Mouse (Mus musculus): ENCODE data around the gene Adamts4. TPM values are rescaled to one million over a fixed set of nuclear protein-coding genes. Genes with fewer than 3 reads are reported as not detected.

The Adamts4 gene
- polyA plus RNA-seq, 1 experiment from 2014 or later, result 7.5 TPM

GRCm38 (mm10) chr1:171275144-171275734 lies 25.0 kb downstream of the Adamts4 start:
- Histone ChIP-seq H3K4me2 (no peak overlapping the region), H3K9me3 (ENCODE audit: low read depth, low read length) (no peaks in the 10 kb centered on the region), H3K27ac (ENCODE audit: low read depth) (no peak overlapping the region), H3K36me3 (ENCODE audit: insufficient read depth) (peaks cover 68% of the 10 kb centered on the region), H3K4me3 (ENCODE audit: low read depth, low read length) (no peak overlapping the region), H3K4me1 (ENCODE audit: insufficient read depth) (no peaks in the 10 kb centered on the region; the same call in 1 of the 2 replicates), H3K27me3 (ENCODE audit: insufficient read depth, low read length) (no peaks in the 10 kb centered on the region), H3K9ac (no peak overlapping the region)
- no peak for TF ChIP-seq CTCF (IDR thresholded peaks at IDR 0.05; ENCODE audit: low read depth)
- WGBS, result 73% methylated on average over 11 of the region's 11 CpGs
- DNase-seq (no peak), ATAC-seq (ENCODE audit: insufficient read depth) (no peak)

- no peak overlapping the region for H3K27ac ChIP-seq (ENCODE audit: low read depth)
- H3K4me1 ChIP-seq (ENCODE audit: insufficient read depth), result no peaks in the 10 kb centered on the region; the same call in 1 of the 2 replicates
- TF ChIP-seq CTCF (IDR thresholded peaks at IDR 0.05; ENCODE audit: low read depth), result no peak
- ATAC-seq (ENCODE audit: insufficient read depth) (no peak), DNase-seq (no peak)
- H3K36me3 ChIP-seq (ENCODE audit: insufficient read depth), result peaks cover 68% of the 10 kb centered on the region
- no peaks in the 10 kb centered on the region for H3K9me3 ChIP-seq (ENCODE audit: low read depth, low read length)
- no peak overlapping the region for H3K4me3 ChIP-seq (ENCODE audit: low read depth, low read length)
- no peak overlapping the region for H3K9ac ChIP-seq
- H3K27me3 ChIP-seq (ENCODE audit: insufficient read depth, low read length), result no peaks in the 10 kb centered on the region
- 89% methylated on average over 14 of the region's 14 CpGs for WGBS
- no peak overlapping the region for H3K4me2 ChIP-seq
Observed at GRCm38 (mm10) chr1:171276110-171276748, 26.0 kb downstream of the Adamts4 start.

GRCm38 (mm10) chr1:171277736-171278135 lies 27.5 kb downstream of the Adamts4 start:
- H3K36me3 ChIP-seq (ENCODE audit: insufficient read depth), result peaks cover 67% of the 10 kb centered on the region
- ATAC-seq (ENCODE audit: insufficient read depth), result no peak

GRCm38 (mm10) chr1:171278436-171278835 lies 28.2 kb downstream of the Adamts4 start:
- no peaks in the 10 kb centered on the region for H3K4me1 ChIP-seq (ENCODE audit: insufficient read depth)
- no peaks in the 10 kb centered on the region for H3K27me3 ChIP-seq (ENCODE audit: insufficient read depth, low read length)
- ATAC-seq (ENCODE audit: insufficient read depth), result no peak
- no peaks in the 10 kb centered on the region for H3K9me3 ChIP-seq (ENCODE audit: low read depth, low read length)
- no peak for DNase-seq
- 89% methylated on average over 8 of the region's 8 CpGs for WGBS
- H3K4me2 ChIP-seq, result no peak overlapping the region
- H3K36me3 ChIP-seq (ENCODE audit: insufficient read depth), result peaks cover 67% of the 10 kb centered on the region
- no peak overlapping the region for H3K27ac ChIP-seq (ENCODE audit: low read depth)
- H3K9ac ChIP-seq, result no peak overlapping the region
- TF ChIP-seq CTCF (IDR thresholded peaks at IDR 0.05; ENCODE audit: low read depth), result no peak
- no peak overlapping the region for H3K4me3 ChIP-seq (ENCODE audit: low read depth, low read length)

More at GRCm38 (mm10) chr1:171277736-171278135, 27.5 kb downstream of the Adamts4 start:
- Histone ChIP-seq H3K4me3 (ENCODE audit: low read depth, low read length) (no peak overlapping the region), H3K4me2 (no peak overlapping the region), H3K9ac (no peak overlapping the region), H3K27me3 (ENCODE audit: insufficient read depth, low read length) (no peaks in the 10 kb centered on the region), H3K9me3 (ENCODE audit: low read depth, low read length) (no peaks in the 10 kb centered on the region), H3K4me1 (ENCODE audit: insufficient read depth) (no peaks in the 10 kb centered on the region), H3K27ac (ENCODE audit: low read depth) (no peak overlapping the region)
- TF ChIP-seq CTCF (IDR thresholded peaks at IDR 0.05; ENCODE audit: low read depth), result no peak
- no peak for DNase-seq
- WGBS, result 80% methylated on average over 10 of the region's 10 CpGs

GRCm38 (mm10) chr1:171279012-171279705 lies 28.9 kb downstream of the Adamts4 start:
- ATAC-seq (ENCODE audit: insufficient read depth) (no peak), DNase-seq (no peak)
- peak overlapping the region; percentile 76 for H3K4me3 ChIP-seq (ENCODE audit: low read depth, low read length)
- no peak overlapping the region for H3K27ac ChIP-seq (ENCODE audit: low read depth)
- WGBS, result 88% methylated on average over 14 of the region's 14 CpGs
- peaks cover 66% of the 10 kb centered on the region for H3K36me3 ChIP-seq (ENCODE audit: insufficient read depth)
- H3K4me2 ChIP-seq, result peak overlapping the region; percentile 94
- no peak for TF ChIP-seq CTCF (IDR thresholded peaks at IDR 0.05; ENCODE audit: low read depth)
- H3K9ac ChIP-seq, result peak overlapping the region; percentile 86; the same call in 1 of the 2 replicates
- H3K4me1 ChIP-seq (ENCODE audit: insufficient read depth), result no peaks in the 10 kb centered on the region
- H3K9me3 ChIP-seq (ENCODE audit: low read depth, low read length), result no peaks in the 10 kb centered on the region
- no peaks in the 10 kb centered on the region for H3K27me3 ChIP-seq (ENCODE audit: insufficient read depth, low read length)

GRCm38 (mm10) chr1:171279721-171280120 lies 29.5 kb downstream of the Adamts4 start:
- Histone ChIP-seq H3K9ac (peak overlapping the region; percentile 86), H3K27me3 (ENCODE audit: insufficient read depth, low read length) (no peaks in the 10 kb centered on the region), H3K4me2 (peak overlapping the region; percentile 94), H3K9me3 (ENCODE audit: low read depth, low read length) (no peaks in the 10 kb centered on the region), H3K36me3 (ENCODE audit: insufficient read depth) (peaks cover 66% of the 10 kb centered on the region), H3K27ac (ENCODE audit: low read depth) (no peak overlapping the region), H3K4me3 (ENCODE audit: low read depth, low read length) (peak overlapping the region; percentile 76), H3K4me1 (ENCODE audit: insufficient read depth) (no peaks in the 10 kb centered on the region)
- 53% methylated on average over 5 of the region's 5 CpGs for WGBS
- TF ChIP-seq CTCF (IDR thresholded peaks at IDR 0.05; ENCODE audit: low read depth), result no peak
- no peak for DNase-seq
- ATAC-seq (ENCODE audit: insufficient read depth), result no peak
